Comparison of ENCODE assay signal across 19 mouse cellular contexts in genomic region chr9:49793987-49794550, GRCm38 (mm10). TPM values are rescaled to one million over a fixed set of nuclear protein-coding genes. Genes with fewer than 3 reads are reported as not detected.
A peak's percentile ranks its signal among the peaks of the same experiment; 100 is the strongest.
DNase-seq lines count a peak whose midpoint lies in the region; ATAC-seq and TF ChIP-seq lines count a peak whose summit lies in the region.
"Had no signal": no experiment of that assay in that cellular context is flagged by ENCODE, and none has a peak within 500 bp of the region (broad histone marks: within the 10 kb centered on the region; RNA-seq: fewer than 3 reads in every experiment).

No protein-coding gene starts in this region.

- no peaks in the 10 kb centered on the region for H3K27me3 ChIP-seq in hindbrain, embryonic 13.5 days
- H3K27me3 ChIP-seq in hindbrain, embryonic 11.5 days (ENCODE audit: control insufficient read depth, insufficient read depth, low read length) = no peaks in the 10 kb centered on the region
- H3K27me3 ChIP-seq in lung, postnatal 0 days (replicated peaks; ENCODE audit: insufficient read depth, low read length) = peaks cover 21% of the 10 kb centered on the region; the same call in 1 of the 2 replicates
- H3K27me3 ChIP-seq in midbrain, postnatal 0 days (ENCODE audit: insufficient read depth, low read length) = no peaks in the 10 kb centered on the region
- H3K27me3 ChIP-seq: neural tube, embryonic 12.5 days had no signal

- no peak for ATAC-seq in hindbrain, embryonic 13.5 days (ENCODE audit: low FRiP score)
- no peak for ATAC-seq in hindbrain, embryonic 11.5 days (ENCODE audit: low FRiP score)
- ATAC-seq in lung, postnatal 0 days = no peak
- ATAC-seq in midbrain, postnatal 0 days (ENCODE audit: low FRiP score) = no peak
- ATAC-seq: liver, embryonic 12.5 days had no signal

- TF ChIP-seq EP300 in lung, postnatal 0 days (IDR thresholded peaks at IDR 0.05) = no peak

- no peaks in the 10 kb centered on the region for H3K36me3 ChIP-seq in hindbrain, embryonic 13.5 days
- H3K36me3 ChIP-seq in hindbrain, embryonic 11.5 days (ENCODE audit: control insufficient read depth, insufficient read depth, low read length) = no peaks in the 10 kb centered on the region
- H3K36me3 ChIP-seq in lung, postnatal 0 days (ENCODE audit: insufficient read depth, low read length) = no peaks in the 10 kb centered on the region
- H3K36me3 ChIP-seq in midbrain, postnatal 0 days (ENCODE audit: insufficient read depth, low read length) = no peaks in the 10 kb centered on the region
- H3K36me3 ChIP-seq: heart, embryonic 10.5 days; liver, embryonic 12.5 days; neural tube, embryonic 12.5 days had no signal

- no peaks in the 10 kb centered on the region for H3K9me3 ChIP-seq in hindbrain, embryonic 13.5 days
- H3K9me3 ChIP-seq in hindbrain, embryonic 11.5 days (ENCODE audit: control insufficient read depth, low read length) = no peaks in the 10 kb centered on the region
- no peaks in the 10 kb centered on the region for H3K9me3 ChIP-seq in lung, postnatal 0 days (ENCODE audit: low read length)
- H3K9me3 ChIP-seq in midbrain, postnatal 0 days (ENCODE audit: low read length) = no peaks in the 10 kb centered on the region
- H3K9me3 ChIP-seq: heart, embryonic 10.5 days; liver, embryonic 12.5 days; neural tube, embryonic 12.5 days had no signal

- peaks cover 53% of the 10 kb centered on the region for H3K4me1 ChIP-seq in hindbrain, embryonic 13.5 days (replicated peaks)
- no peaks in the 10 kb centered on the region for H3K4me1 ChIP-seq in hindbrain, embryonic 11.5 days (replicated peaks; ENCODE audit: control insufficient read depth, insufficient read depth, low read length)
- H3K4me1 ChIP-seq in lung, postnatal 0 days (ENCODE audit: insufficient read depth, low read depth, low read length) = peaks cover 6% of the 10 kb centered on the region; the same call in 1 of the 2 replicates
- peaks cover 11% of the 10 kb centered on the region; the same call in 1 of the 2 replicates for H3K4me1 ChIP-seq in midbrain, postnatal 0 days (ENCODE audit: insufficient read depth, low read length)

- intact Hi-C loops in heart, postnatal 10 days (cut with DNase I) = no loop called here

- WGBS in hindbrain, embryonic 13.5 days = 56% methylated on average over 6 of the region's 6 CpGs
- 82% methylated on average over 6 of the region's 6 CpGs for whole genome bisulfite sequencing in hindbrain, embryonic 11.5 days
- WGBS in lung, postnatal 0 days = 24% methylated on average over 6 of the region's 6 CpGs
- WGBS in midbrain, postnatal 0 days = 53% methylated on average over 6 of the region's 6 CpGs

- TF ChIP-seq CTCF in lung, postnatal 0 days (IDR thresholded peaks at IDR 0.05) = no peak
- no peak for TF ChIP-seq CTCF in midbrain, postnatal 0 days (IDR thresholded peaks at IDR 0.05)

- peak overlapping the region; percentile 10; the same call in 1 of the 2 replicates for H3K4me2 ChIP-seq in hindbrain, embryonic 13.5 days
- H3K4me2 ChIP-seq in hindbrain, embryonic 11.5 days (replicated peaks; ENCODE audit: low read depth, low read length) = no peak overlapping the region
- no peak overlapping the region for H3K4me2 ChIP-seq in lung, postnatal 0 days (replicated peaks; ENCODE audit: low read depth, low read length)
- H3K4me2 ChIP-seq in midbrain, postnatal 0 days (ENCODE audit: low read depth, low read length, poor library complexity, severe bottlenecking) = no peak overlapping the region; the same call in 1 of the 2 replicates
- H3K4me2 ChIP-seq: liver, embryonic 12.5 days had no signal

- no peak overlapping the region for H3K9ac ChIP-seq in hindbrain, embryonic 13.5 days
- H3K9ac ChIP-seq in hindbrain, embryonic 11.5 days (ENCODE audit: low read depth, low read length) = no peak overlapping the region
- H3K9ac ChIP-seq in lung, postnatal 0 days (replicated peaks; ENCODE audit: low read depth) = no peak overlapping the region
- H3K9ac ChIP-seq in midbrain, postnatal 0 days (replicated peaks; ENCODE audit: low read length, poor library complexity, severe bottlenecking) = no peak overlapping the region
- H3K9ac ChIP-seq: liver, embryonic 12.5 days; neural tube, embryonic 12.5 days had no signal

- no peak overlapping the region for H3K27ac ChIP-seq in hindbrain, embryonic 13.5 days
- no peak overlapping the region for H3K27ac ChIP-seq in hindbrain, embryonic 11.5 days (ENCODE audit: low read depth, low read length)
- no peak overlapping the region for H3K27ac ChIP-seq in lung, postnatal 0 days (ENCODE audit: low read length)
- H3K27ac ChIP-seq in midbrain, postnatal 0 days (ENCODE audit: low read depth, low read length) = no peak overlapping the region
- H3K27ac ChIP-seq: heart, embryonic 10.5 days; liver, embryonic 12.5 days; neural tube, embryonic 12.5 days had no signal

- no peak for DNase-seq in hindbrain, embryonic 11.5 days (ENCODE audit: low spot score)
- peak; percentile 46 for DNase-seq in lung, postnatal 0 days (ENCODE audit: low spot score)
- DNase-seq in lung, adult 18-20 months = no peak
- DNase-seq in adipocyte (ENCODE audit: low spot score) = peak; percentile 15
- DNase-seq in midbrain, postnatal 0 days (ENCODE audit: low spot score) = peak; percentile 14
- no peak for DNase-seq in kidney, adult 18-20 months
- no peak for DNase-seq in heart, postnatal 10 days
- DNase-seq: adrenal gland, adult 2 months; B cell, adult 2 months; cerebellum, adult 9-10 months; kidney, adult 2 months; kidney, postnatal 10 days; right cerebral cortex, postnatal 14 days; spleen, adult 18-20 months; thymus, postnatal 25 days had no signal

- H3K4me3 ChIP-seq in hindbrain, embryonic 13.5 days = no peak overlapping the region
- H3K4me3 ChIP-seq in hindbrain, embryonic 11.5 days (ENCODE audit: low read depth, low read length) = no peak overlapping the region
- H3K4me3 ChIP-seq in lung, postnatal 0 days (ENCODE audit: low read depth, low read length) = no peak overlapping the region
- H3K4me3 ChIP-seq in midbrain, postnatal 0 days (ENCODE audit: low read depth, low read length) = no peak overlapping the region
- H3K4me3 ChIP-seq: heart, embryonic 10.5 days; liver, embryonic 12.5 days; neural tube, embryonic 12.5 days had no signal

RNA-seq across cellular contexts. Expression of gene Ncam1, which starts 4.7 kb away (rescaled TPM):
- 446 and 470 TPM in 2 replicates for polyA plus RNA-seq in hindbrain, embryonic 13.5 days (2015; fragmentation: Nextera tagmentation; extraction: Ambion mirVana)
- polyA plus RNA-seq in hindbrain, embryonic 11.5 days (2014; fragmentation: Nextera tagmentation; extraction: Ambion mirVana) = 137 and 143 TPM in 2 replicates
- 2.4 TPM in 2 replicates for polyA plus RNA-seq in lung, postnatal 0 days (2015; fragmentation: Nextera tagmentation; extraction: Ambion mirVana)
- 601 and 603 TPM in 2 replicates for total RNA-seq in midbrain, postnatal 0 days (2014; rRNA removed)
- polyA plus RNA-seq in midbrain, postnatal 0 days (2015; fragmentation: Nextera tagmentation; extraction: Ambion mirVana) = 615 and 685 TPM in 2 replicates
- total RNA-seq in heart, postnatal 10 days (2021) = 10 to 100 TPM; 28.3 to 29.5 TPM

Comparison
In these comparisons a context has a peak if more than half of its experiments do, and no peak if none do; other contexts are left out.
1. DNase-seq: peak in lung, postnatal 0 days (single experiment), adipocyte (single experiment) and midbrain, postnatal 0 days (single experiment); none in hindbrain, embryonic 11.5 days (single experiment), lung, adult 18-20 months (0 of 2), kidney, adult 18-20 months (single experiment) and heart, postnatal 10 days (0 of 2).
2. RNA of gene Ncam1, which starts 4.7 kb away (polyA plus RNA-seq): 615 to 685 TPM in midbrain, postnatal 0 days, 446 to 470 TPM in hindbrain, embryonic 13.5 days and 137 to 143 TPM in hindbrain, embryonic 11.5 days; 2.4 TPM in lung, postnatal 0 days; every median in the first group is over 10 times any median in the second.